8 mouse cellular contexts compared by ENCODE assay signal in the genomic region with DNA sequence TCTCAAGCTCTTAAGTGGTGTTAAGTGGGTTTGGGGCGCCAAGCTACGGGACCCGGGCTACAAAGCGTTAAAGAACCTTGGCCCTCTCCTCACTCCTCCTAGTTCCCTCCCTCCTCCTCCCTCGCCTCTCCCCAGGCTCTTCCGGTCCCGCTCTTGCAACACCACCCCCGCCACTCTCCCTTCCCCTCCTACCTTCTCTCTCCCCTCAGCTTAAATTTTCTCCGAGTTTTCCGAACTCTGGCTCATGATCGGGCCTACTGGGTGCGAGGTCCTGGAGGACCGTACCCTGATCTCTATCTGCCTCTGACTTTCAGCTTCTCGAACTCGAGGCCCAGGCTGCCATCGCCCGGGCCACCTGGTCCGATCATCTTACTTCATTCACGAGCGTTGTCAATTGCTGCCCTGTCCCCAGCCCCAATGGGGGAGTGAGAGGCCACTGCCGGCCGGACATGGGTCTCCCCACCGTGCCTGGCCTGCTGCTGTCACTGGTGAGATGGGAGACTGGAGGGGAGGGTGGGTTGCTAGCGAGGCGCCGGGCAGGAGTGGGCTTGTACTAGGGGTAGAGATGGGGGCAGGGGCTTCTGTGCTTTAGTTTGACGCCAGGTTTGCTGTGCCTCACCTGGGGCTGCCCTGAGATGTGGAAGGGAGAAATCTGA. TPM values are rescaled to one million over a fixed set of nuclear protein-coding genes. Genes with fewer than 3 reads are reported as not detected.
DNase-seq lines count a peak whose midpoint lies in the region; ATAC-seq and TF ChIP-seq lines count a peak whose summit lies in the region.

No protein-coding gene starts in this region.

- H3K36me3 ChIP-seq in C2C12 (ENCODE audit: control insufficient read depth, insufficient read depth): peaks cover 3% of the 10 kb centered on the region
- H3K36me3 ChIP-seq in embryonic facial prominence, embryonic 14.5 days (ENCODE audit: control insufficient read depth, insufficient read depth, low read length): no peaks in the 10 kb centered on the region
- no peaks in the 10 kb centered on the region for H3K36me3 ChIP-seq in heart, postnatal 0 days (replicated peaks; ENCODE audit: control insufficient read depth, insufficient read depth, low read length)
- no peaks in the 10 kb centered on the region for H3K36me3 ChIP-seq in macrophage (ENCODE audit: inconsistent target)
- no peaks in the 10 kb centered on the region for H3K36me3 ChIP-seq in stomach, embryonic 15.5 days

- peak overlapping the region; percentile 80 for H3K4me3 ChIP-seq in C2C12 (ENCODE audit: insufficient read depth, poor library complexity, severe bottlenecking)
- H3K4me3 ChIP-seq in embryonic facial prominence, embryonic 14.5 days (ENCODE audit: low read depth, low read length): peak overlapping the region; percentile 79
- H3K4me3 ChIP-seq in heart, postnatal 0 days (ENCODE audit: low read depth, low read length): peak overlapping the region; percentile 60
- peak overlapping the region; percentile 98 for H3K4me3 ChIP-seq in macrophage (ENCODE audit: inconsistent target)
- peak overlapping the region; percentile 76 for H3K4me3 ChIP-seq in stomach, embryonic 15.5 days (replicated peaks)

- peak; percentile 79 for DNase-seq in R1 (ENCODE audit: low read depth, low spot score)
- DNase-seq in embryonic facial prominence, embryonic 14.5 days (ENCODE audit: low spot score): peak; percentile 94
- DNase-seq in heart, postnatal 0 days (ENCODE audit: low spot score): peak; percentile 80
- peak; percentile 83 for DNase-seq in kidney, postnatal 10 days
- no peak for DNase-seq in left cerebral cortex, adult 9 months (ENCODE audit: low spot score in 2 of 2)

- no peak for TF ChIP-seq EP300 in heart, postnatal 0 days (IDR thresholded peaks at IDR 0.05; ENCODE audit: low read depth)

- H3K4me1 ChIP-seq in embryonic facial prominence, embryonic 14.5 days (ENCODE audit: control insufficient read depth, insufficient read depth, low read length): peaks cover 46% of the 10 kb centered on the region
- H3K4me1 ChIP-seq in heart, postnatal 0 days (ENCODE audit: control insufficient read depth, insufficient read depth): peaks cover 18% of the 10 kb centered on the region
- H3K4me1 ChIP-seq in stomach, embryonic 15.5 days: peaks cover 46% of the 10 kb centered on the region

- H3K79me2 ChIP-seq in C2C12 (ENCODE audit: control insufficient read depth, insufficient read depth): peaks cover 54% of the 10 kb centered on the region
- H3K79me2 ChIP-seq in macrophage (ENCODE audit: inconsistent target): peaks cover 55% of the 10 kb centered on the region

- peak overlapping the region; percentile 90 for H3K27ac ChIP-seq in embryonic facial prominence, embryonic 14.5 days (replicated peaks; ENCODE audit: low read depth, low read length)
- H3K27ac ChIP-seq in heart, postnatal 0 days (ENCODE audit: low read depth): peak overlapping the region; percentile 84
- peak overlapping the region; percentile 98 for H3K27ac ChIP-seq in macrophage
- H3K27ac ChIP-seq in stomach, embryonic 15.5 days: peak overlapping the region; percentile 91

- no peak for TF ChIP-seq CTCF in C2C12 (IDR thresholded peaks at IDR 0.05; ENCODE audit: control insufficient read depth, insufficient read depth, insufficient read length)
- no peak for TF ChIP-seq CTCF in heart, postnatal 0 days (IDR thresholded peaks at IDR 0.05; ENCODE audit: low read depth)

- H3ac ChIP-seq in C2C12 (ENCODE audit: control insufficient read depth, insufficient read length, low read depth): peak overlapping the region; percentile 92

- WGBS in embryonic facial prominence, embryonic 14.5 days: under 1% methylated on average over 24 of the region's 27 CpGs
- under 1% methylated on average over 27 of the region's 27 CpGs for WGBS in heart, postnatal 0 days
- under 1% methylated on average over 26 of the region's 27 CpGs for WGBS in macrophage (ENCODE audit: missing documents)
- 0% methylated on average over 26 of the region's 27 CpGs for WGBS in stomach, embryonic 15.5 days

- H3K4me2 ChIP-seq in embryonic facial prominence, embryonic 14.5 days (ENCODE audit: low read depth, low read length): peak overlapping the region; percentile 90
- peak overlapping the region; percentile 68 for H3K4me2 ChIP-seq in heart, postnatal 0 days (ENCODE audit: low read depth, low read length)
- H3K4me2 ChIP-seq in stomach, embryonic 15.5 days: peak overlapping the region; percentile 77

- H3K9ac ChIP-seq in embryonic facial prominence, embryonic 14.5 days (ENCODE audit: low read depth, low read length): peak overlapping the region; percentile 90
- peak overlapping the region; percentile 82 for H3K9ac ChIP-seq in heart, postnatal 0 days (replicated peaks; ENCODE audit: low read depth, low read length)
- H3K9ac ChIP-seq in stomach, embryonic 15.5 days: peak overlapping the region; percentile 85

- no peaks in the 10 kb centered on the region for H3K9me3 ChIP-seq in embryonic facial prominence, embryonic 14.5 days (ENCODE audit: control insufficient read depth, low read length)
- H3K9me3 ChIP-seq in heart, postnatal 0 days (replicated peaks; ENCODE audit: control insufficient read depth, low read length): no peaks in the 10 kb centered on the region
- H3K9me3 ChIP-seq in stomach, embryonic 15.5 days: no peaks in the 10 kb centered on the region

- H3K27me3 ChIP-seq in C2C12 (ENCODE audit: control insufficient read depth, insufficient read depth, insufficient read length): no peaks in the 10 kb centered on the region
- H3K27me3 ChIP-seq in embryonic facial prominence, embryonic 14.5 days (replicated peaks; ENCODE audit: control insufficient read depth, insufficient read depth, low read length): no peaks in the 10 kb centered on the region
- H3K27me3 ChIP-seq in heart, postnatal 0 days (ENCODE audit: control insufficient read depth, insufficient read depth, low read length): no peaks in the 10 kb centered on the region
- H3K27me3 ChIP-seq in stomach, embryonic 15.5 days (replicated peaks): no peaks in the 10 kb centered on the region

- H3K79me3 ChIP-seq in C2C12 (ENCODE audit: low read depth): peaks cover 41% of the 10 kb centered on the region

- ATAC-seq in embryonic facial prominence, embryonic 14.5 days (ENCODE audit: low read depth): peak; percentile 86
- ATAC-seq in heart, postnatal 0 days (ENCODE audit: insufficient read depth, low read depth): peak; percentile 79
- peak; percentile 71 for ATAC-seq in stomach, embryonic 15.5 days (ENCODE audit: insufficient read depth, low FRiP score, low read depth)

TF ChIP-seq in C2C12, 6 proteins besides CTCF, POLR2A, EP300 and RAD21:
- TF ChIP-seq CEBPB (IDR thresholded peaks at IDR 0.05; ENCODE audit: low read depth) (peak; percentile 89), FOSL1 (IDR thresholded peaks at IDR 0.05; ENCODE audit: insufficient read depth, low read length, poor library complexity, severe bottlenecking) (no peak)

RNA-seq across cellular contexts. Expression of gene Tnfrsf1a, which starts 0.5 kb away (rescaled TPM):
- polyA plus RNA-seq in C2C12 (2012; fragmentation: generic; extraction: Trizol) (65.4 TPM), macrophage (2018) (140 to 157 TPM (median 155 TPM) in 3 replicates)
- polyA plus RNA-seq in embryonic facial prominence, embryonic 14.5 days (2014; fragmentation: Nextera tagmentation; extraction: Ambion mirVana): 81.8 and 82.6 TPM in 2 replicates
- 37.1 and 52.8 TPM in 2 replicates for total RNA-seq in heart, postnatal 0 days (2014; rRNA removed; ENCODE audit: low replicate concordance)
- polyA plus RNA-seq in heart, postnatal 0 days (2015; fragmentation: Nextera tagmentation; extraction: Ambion mirVana): 39.8 and 40.1 TPM in 2 replicates
- 10 to 100 TPM; 29.7 to 99.0 (median 73.5) TPM for total RNA-seq in macrophage (2018; cell fraction: chromatin; rRNA removed)
- total RNA-seq in macrophage (2018; cell fraction: cytosol; rRNA removed): 100 to 1,000 TPM; 110 to 188 (median 152) TPM
- 100 to 1,000 TPM in 20 of 26 experiments, 10 to 100 TPM in 6; 88.2 to 190 (median 134) TPM for total RNA-seq in macrophage (2018; cell fraction: nucleus; rRNA removed)
- 67.6 and 69.5 TPM in 2 replicates for polyA plus RNA-seq in stomach, embryonic 15.5 days (2015; fragmentation: Nextera tagmentation; extraction: Ambion mirVana)

RNA-seq across cellular contexts. Expression of gene Scnn1a, which starts 29.2 kb away (rescaled TPM):
- polyA plus RNA-seq in C2C12 (2012; fragmentation: generic; extraction: Trizol) (0.16 TPM), macrophage (2018) (0.93 to 1.8 TPM (median 1.3 TPM) in 3 replicates)
- 1.5 and 3.2 TPM in 2 replicates for polyA plus RNA-seq in embryonic facial prominence, embryonic 14.5 days (2014; fragmentation: Nextera tagmentation; extraction: Ambion mirVana)
- 0.46 and 1.3 TPM in 2 replicates for total RNA-seq in heart, postnatal 0 days (2014; rRNA removed; ENCODE audit: low replicate concordance)
- polyA plus RNA-seq in heart, postnatal 0 days (2015; fragmentation: Nextera tagmentation; extraction: Ambion mirVana): 0.37 and 0.46 TPM in 2 replicates
- 1 to 10 TPM in 25 of 26 experiments, under 1 TPM in 1; 0.74 to 8.4 (median 3.2) TPM for total RNA-seq in macrophage (2018; cell fraction: chromatin; rRNA removed)
- total RNA-seq in macrophage (2018; cell fraction: cytosol; rRNA removed): 1 to 10 TPM in 25 of 26 experiments, under 1 TPM in 1; 0.86 to 2.6 (median 1.5) TPM
- total RNA-seq in macrophage (2018; cell fraction: nucleus; rRNA removed): 1 to 10 TPM in 25 of 26 experiments, under 1 TPM in 1; 0.58 to 6.0 (median 2.6) TPM
- 3.1 and 3.8 TPM in 2 replicates for polyA plus RNA-seq in stomach, embryonic 15.5 days (2015; fragmentation: Nextera tagmentation; extraction: Ambion mirVana)

RNA-seq across cellular contexts. Expression of gene Plekhg6, which starts 30.9 kb away (rescaled TPM):
- polyA plus RNA-seq in C2C12 (2012; fragmentation: generic; extraction: Trizol) (0.09 TPM), macrophage (2018) (not detected in 3 replicates)
- 1.0 and 1.4 TPM in 2 replicates for polyA plus RNA-seq in embryonic facial prominence, embryonic 14.5 days (2014; fragmentation: Nextera tagmentation; extraction: Ambion mirVana)
- not detected in 2 replicates for total RNA-seq in heart, postnatal 0 days (2014; rRNA removed; ENCODE audit: low replicate concordance)
- polyA plus RNA-seq in heart, postnatal 0 days (2015; fragmentation: Nextera tagmentation; extraction: Ambion mirVana): 0.05 and 0.10 TPM in 2 replicates
- under 1 TPM in 1 of 26 experiments, not detected in 25; 0.33 TPM for total RNA-seq in macrophage (2018; cell fraction: chromatin; rRNA removed)
- not detected for total RNA-seq in macrophage (2018; cell fraction: cytosol; rRNA removed)
- not detected for total RNA-seq in macrophage (2018; cell fraction: nucleus; rRNA removed)
- polyA plus RNA-seq in stomach, embryonic 15.5 days (2015; fragmentation: Nextera tagmentation; extraction: Ambion mirVana): 3.1 and 3.9 TPM in 2 replicates

RNA-seq across cellular contexts. Expression of gene Ltbr, which starts 36.0 kb away (rescaled TPM):
- polyA plus RNA-seq in C2C12 (2012; fragmentation: generic; extraction: Trizol) (83.0 TPM), macrophage (2018) (54.9 to 70.4 TPM (median 60.9 TPM) in 3 replicates)
- 46.4 and 49.0 TPM in 2 replicates for polyA plus RNA-seq in embryonic facial prominence, embryonic 14.5 days (2014; fragmentation: Nextera tagmentation; extraction: Ambion mirVana)
- total RNA-seq in heart, postnatal 0 days (2014; rRNA removed; ENCODE audit: low replicate concordance): 76.7 and 93.9 TPM in 2 replicates
- polyA plus RNA-seq in heart, postnatal 0 days (2015; fragmentation: Nextera tagmentation; extraction: Ambion mirVana): 37.7 and 38.3 TPM in 2 replicates
- 10 to 100 TPM in 25 of 26 experiments, 1 to 10 TPM in 1; 9.9 to 76.7 (median 35.1) TPM for total RNA-seq in macrophage (2018; cell fraction: chromatin; rRNA removed)
- total RNA-seq in macrophage (2018; cell fraction: cytosol; rRNA removed): 10 to 100 TPM; 42.1 to 80.0 (median 63.8) TPM
- total RNA-seq in macrophage (2018; cell fraction: nucleus; rRNA removed): 10 to 100 TPM; 27.8 to 92.3 (median 45.0) TPM
- polyA plus RNA-seq in stomach, embryonic 15.5 days (2015; fragmentation: Nextera tagmentation; extraction: Ambion mirVana): 62.7 and 64.5 TPM in 2 replicates

Comparison
In these comparisons a context has a peak if more than half of its experiments do, and no peak if none do; other contexts are left out.
1. DNase-seq: peak in R1 (single experiment), embryonic facial prominence, embryonic 14.5 days (single experiment), heart, postnatal 0 days (single experiment) and kidney, postnatal 10 days (single experiment); none in left cerebral cortex, adult 9 months (0 of 2).
2. Peak in every context shown above with its lines, with median percentiles within 50 percentile points of each other: H3K4me3 ChIP-seq, ATAC-seq, H3K27ac ChIP-seq, H3K4me2 ChIP-seq and H3K9ac ChIP-seq.